Mouse (Mus musculus): ENCODE measurements around the gene Acin1. TPM values are rescaled to one million over a fixed set of nuclear protein-coding genes. Genes with fewer than 3 reads are reported as not detected.

Gene Acin1
- polyA plus RNA-seq, 1 experiment = 79.4 TPM

GRCm38 (mm10) chr14:54602613-54603012, 84.1 kb downstream of the Acin1 start:
- Histone ChIP-seq H3K4me3 (ENCODE audit: insufficient read depth, low read depth, low read length) (peak overlapping the region; percentile 84; the same call in 1 of the 2 replicates), H3K4me1 (ENCODE audit: control insufficient read depth, insufficient read depth, low read length) (no peaks in the 10 kb centered on the region; the same call in 1 of the 2 replicates), H3K27ac (ENCODE audit: insufficient read depth, low read depth, low read length) (no peak overlapping the region), H3K27me3 (replicated peaks; ENCODE audit: control insufficient read depth, insufficient read depth, low read length) (no peaks in the 10 kb centered on the region), H3K36me3 (ENCODE audit: control insufficient read depth, insufficient read depth, low read length) (no peaks in the 10 kb centered on the region)
- DNase-seq = no peak
- TF ChIP-seq POLR2A (IDR thresholded peaks at IDR 0.05; ENCODE audit: low read depth, low read length) (no peak), CTCF (conservative IDR thresholded peaks at IDR 0.05; ENCODE audit: insufficient read depth, insufficient read length, low read depth, low read length) (no peak)
- WGBS = 33% methylated on average over 4 of the region's 4 CpGs

DNA sequence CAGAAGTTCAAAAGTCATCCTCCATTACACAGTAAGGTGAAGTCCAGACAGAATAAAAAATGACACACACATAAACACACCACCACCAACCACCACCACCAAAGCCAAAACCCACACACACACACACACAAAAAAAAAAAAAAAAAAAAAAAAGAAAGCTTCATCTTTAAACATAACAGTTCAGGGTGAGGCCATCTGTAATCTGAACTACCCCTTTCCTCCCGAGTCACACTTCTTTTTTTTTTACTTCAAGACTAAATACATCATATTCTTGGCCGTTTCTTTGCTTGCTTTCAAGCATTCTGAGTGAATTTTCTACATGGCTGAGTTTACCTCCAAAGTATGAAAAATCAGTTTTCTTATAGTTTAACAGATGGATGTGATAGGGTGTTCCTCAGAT, 85.1 kb downstream of the Acin1 start:
- 80% methylated on average over 2 of the region's 2 CpGs for WGBS
- no peaks in the 10 kb centered on the region for H3K27me3 ChIP-seq (replicated peaks; ENCODE audit: control insufficient read depth, insufficient read depth, low read length)
- H3K27ac ChIP-seq (ENCODE audit: insufficient read depth, low read depth, low read length) = no peak overlapping the region
- H3K4me3 ChIP-seq (ENCODE audit: insufficient read depth, low read depth, low read length) = no peak overlapping the region
- TF ChIP-seq POLR2A (IDR thresholded peaks at IDR 0.05; ENCODE audit: low read depth, low read length) (no peak), CTCF (conservative IDR thresholded peaks at IDR 0.05; ENCODE audit: insufficient read depth, insufficient read length, low read depth, low read length) (no peak)
- H3K36me3 ChIP-seq (ENCODE audit: control insufficient read depth, insufficient read depth, low read length) = no peaks in the 10 kb centered on the region
- DNase-seq = no peak
- H3K4me1 ChIP-seq (ENCODE audit: control insufficient read depth, insufficient read depth, low read length) = no peaks in the 10 kb centered on the region; the same call in 1 of the 2 replicates

GRCm38 (mm10) chr14:54597084-54597483, 89.6 kb downstream of the Acin1 start:
- no peak for DNase-seq
- no peaks in the 10 kb centered on the region for H3K36me3 ChIP-seq (ENCODE audit: control insufficient read depth, insufficient read depth, low read length)
- no peak overlapping the region for H3K27ac ChIP-seq (ENCODE audit: insufficient read depth, low read depth, low read length)
- TF ChIP-seq CTCF (conservative IDR thresholded peaks at IDR 0.05; ENCODE audit: insufficient read depth, insufficient read length, low read depth, low read length) (peak; percentile 83), POLR2A (IDR thresholded peaks at IDR 0.05; ENCODE audit: low read depth, low read length) (no peak)
- H3K27me3 ChIP-seq (replicated peaks; ENCODE audit: control insufficient read depth, insufficient read depth, low read length) = no peaks in the 10 kb centered on the region
- 78% methylated on average over 7 of the region's 7 CpGs for WGBS
- H3K4me3 ChIP-seq (ENCODE audit: insufficient read depth, low read depth, low read length) = no peak overlapping the region
- H3K4me1 ChIP-seq (ENCODE audit: control insufficient read depth, insufficient read depth, low read length) = peaks cover 6% of the 10 kb centered on the region; the same call in 1 of the 2 replicates

GRCm38 (mm10) chr14:54594631-54595414, 91.9 kb downstream of the Acin1 start:
- TF ChIP-seq CTCF (conservative IDR thresholded peaks at IDR 0.05; ENCODE audit: insufficient read depth, insufficient read length, low read depth, low read length) (no peak), POLR2A (IDR thresholded peaks at IDR 0.05; ENCODE audit: low read depth, low read length) (no peak)
- H3K27me3 ChIP-seq (replicated peaks; ENCODE audit: control insufficient read depth, insufficient read depth, low read length) = no peaks in the 10 kb centered on the region
- peaks cover 6% of the 10 kb centered on the region; the same call in 1 of the 2 replicates for H3K4me1 ChIP-seq (ENCODE audit: control insufficient read depth, insufficient read depth, low read length)
- DNase-seq = no peak
- H3K27ac ChIP-seq (ENCODE audit: insufficient read depth, low read depth, low read length) = no peak overlapping the region
- H3K36me3 ChIP-seq (ENCODE audit: control insufficient read depth, insufficient read depth, low read length) = no peaks in the 10 kb centered on the region
- WGBS = 85% methylated on average over 28 of the region's 28 CpGs
- no peak overlapping the region for H3K4me3 ChIP-seq (ENCODE audit: insufficient read depth, low read depth, low read length)

DNA sequence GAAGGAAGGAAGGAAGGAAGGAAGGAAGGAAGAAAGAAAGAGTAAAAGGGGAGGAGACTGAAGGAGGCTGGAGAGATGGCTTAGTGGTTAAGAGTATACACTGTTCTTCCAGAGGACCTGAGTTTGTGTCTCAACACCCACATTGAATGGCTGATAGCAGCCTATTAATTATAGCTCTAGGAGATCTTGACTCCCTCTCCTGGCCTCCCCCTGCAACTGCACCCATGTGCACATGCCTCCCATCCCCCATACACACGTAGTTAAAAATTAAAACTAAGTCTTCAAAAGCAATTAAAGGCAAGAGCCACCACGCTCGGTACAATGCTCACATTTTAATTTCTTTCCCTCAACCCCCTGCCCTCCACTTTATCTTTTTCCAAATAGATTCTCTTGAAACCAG, 92.7 kb downstream of the Acin1 start:
- Histone ChIP-seq H3K36me3 (ENCODE audit: control insufficient read depth, insufficient read depth, low read length) (no peaks in the 10 kb centered on the region), H3K4me1 (ENCODE audit: control insufficient read depth, insufficient read depth, low read length) (peaks cover 6% of the 10 kb centered on the region; the same call in 1 of the 2 replicates), H3K27me3 (replicated peaks; ENCODE audit: control insufficient read depth, insufficient read depth, low read length) (no peaks in the 10 kb centered on the region), H3K27ac (ENCODE audit: insufficient read depth, low read depth, low read length) (no peak overlapping the region), H3K4me3 (ENCODE audit: insufficient read depth, low read depth, low read length) (no peak overlapping the region)
- DNase-seq = peak; percentile 19
- TF ChIP-seq POLR2A (IDR thresholded peaks at IDR 0.05; ENCODE audit: low read depth, low read length) = no peak
- TF ChIP-seq CTCF (conservative IDR thresholded peaks at IDR 0.05; ENCODE audit: insufficient read depth, insufficient read length, low read depth, low read length) = peak; percentile 58
- WGBS = 69% methylated on average over 3 of the region's 3 CpGs

GRCm38 (mm10) chr14:54592319-54592934, 94.3 kb downstream of the Acin1 start:
- no peak overlapping the region for H3K4me3 ChIP-seq (ENCODE audit: insufficient read depth, low read depth, low read length)
- H3K36me3 ChIP-seq (ENCODE audit: control insufficient read depth, insufficient read depth, low read length) = no peaks in the 10 kb centered on the region
- 33% methylated on average over 10 of the region's 10 CpGs for WGBS
- TF ChIP-seq CTCF (conservative IDR thresholded peaks at IDR 0.05; ENCODE audit: insufficient read depth, insufficient read length, low read depth, low read length) (no peak), POLR2A (IDR thresholded peaks at IDR 0.05; ENCODE audit: low read depth, low read length) (no peak)
- peak; percentile 56 for DNase-seq
- H3K27me3 ChIP-seq (replicated peaks; ENCODE audit: control insufficient read depth, insufficient read depth, low read length) = no peaks in the 10 kb centered on the region
- H3K27ac ChIP-seq (ENCODE audit: insufficient read depth, low read depth, low read length) = peak overlapping the region; percentile 71
- peaks cover 6% of the 10 kb centered on the region; the same call in 1 of the 2 replicates for H3K4me1 ChIP-seq (ENCODE audit: control insufficient read depth, insufficient read depth, low read length)

Other genes starting within 250 kb of the Acin1 start
- gene Lrp10, start 222.8 kb downstream of the Acin1 start, polyA plus RNA-seq (2012; rRNA removed) = 168 and 211 TPM in 2 replicates
- 0.23 and 0.30 TPM in 2 replicates for gene Rem2, start 210.8 kb downstream of the Acin1 start, polyA plus RNA-seq (2012; rRNA removed)
- 30.9 and 33.0 TPM in 2 replicates for gene Prmt5, start 169.4 kb downstream of the Acin1 start, polyA plus RNA-seq (2012; rRNA removed)
- 9.6 and 10.0 TPM in 2 replicates for gene Haus4, start 132.3 kb downstream of the Acin1 start, polyA plus RNA-seq (2012; rRNA removed)
- 32.4 and 33.9 TPM in 2 replicates for gene Ajuba, start 109.4 kb downstream of the Acin1 start, polyA plus RNA-seq (2012; rRNA removed)
- gene 4931414P19Rik, start 80.9 kb downstream of the Acin1 start, polyA plus RNA-seq (2012; rRNA removed) = 6.5 and 8.1 TPM in 2 replicates
- 244 and 276 TPM in 2 replicates for gene Psmb5, start 68.9 kb downstream of the Acin1 start, polyA plus RNA-seq (2012; rRNA removed)
- not detected in 2 replicates for gene Psmb11, start 65.5 kb downstream of the Acin1 start, polyA plus RNA-seq (2012; rRNA removed)
- not detected in 2 replicates for gene Gm17606, start 46.0 kb downstream of the Acin1 start, polyA plus RNA-seq (2012; rRNA removed)
- gene Cdh24, start 45.6 kb downstream of the Acin1 start, polyA plus RNA-seq (2012; rRNA removed) = 1.2 and 1.5 TPM in 2 replicates
- 54.0 and 57.5 TPM in 2 replicates for gene 1700123O20Rik, start 715 bp downstream of the Acin1 start, polyA plus RNA-seq (2012; rRNA removed)
- 0.16 and 0.20 TPM in 2 replicates for gene Gm29776, start 11.9 kb upstream of the Acin1 start, polyA plus RNA-seq (2012; rRNA removed)
- gene Cebpe, start 25.2 kb upstream of the Acin1 start, polyA plus RNA-seq (2012; rRNA removed) = 0.20 and 0.30 TPM in 2 replicates
- 333 and 352 TPM in 2 replicates for gene Slc7a8, start 95.0 kb upstream of the Acin1 start, polyA plus RNA-seq (2012; rRNA removed)
- gene Rnf212b, start 127.2 kb upstream of the Acin1 start, polyA plus RNA-seq (2012; rRNA removed) = 7.4 and 7.6 TPM in 2 replicates
- gene Homez, start 184.0 kb upstream of the Acin1 start, polyA plus RNA-seq (2012; rRNA removed) = 9.2 and 9.6 TPM in 2 replicates
- 21.0 and 23.5 TPM in 2 replicates for gene Ppp1r3e, start 190.6 kb upstream of the Acin1 start, polyA plus RNA-seq (2012; rRNA removed)
- 47.1 and 59.0 TPM in 2 replicates for gene Bcl2l2, start 196.4 kb upstream of the Acin1 start, polyA plus RNA-seq (2012; rRNA removed)
- not detected in 2 replicates for gene Gm20521, start 196.5 kb upstream of the Acin1 start, polyA plus RNA-seq (2012; rRNA removed)
- gene Pabpn1, start 205.6 kb upstream of the Acin1 start, polyA plus RNA-seq (2012; rRNA removed) = 111 and 114 TPM in 2 replicates
- gene Slc22a17, start 226.2 kb upstream of the Acin1 start, polyA plus RNA-seq (2012; rRNA removed) = 63.9 and 85.8 TPM in 2 replicates
- 1.8 and 2.8 TPM in 2 replicates for gene Efs, start 239.2 kb upstream of the Acin1 start, polyA plus RNA-seq (2012; rRNA removed)
- gene Il25, start 245.8 kb upstream of the Acin1 start, polyA plus RNA-seq (2012; rRNA removed) = not detected in 2 replicates
- gene Cmtm5, start 249.3 kb upstream of the Acin1 start, polyA plus RNA-seq (2012; rRNA removed) = 0.59 and 0.79 TPM in 2 replicates

All from kidney, adult 2 months (tissue).